Mouse (Mus musculus): Measurements from ENCODE around the gene Cdkn2b. TPM values are rescaled to one million over a fixed set of nuclear protein-coding genes. Genes with fewer than 3 reads are reported as not detected.
A peak's percentile ranks its signal among the peaks of the same experiment; 100 is the strongest.

The Cdkn2b gene
- polyA plus RNA-seq, 1 experiment, result 8.3 TPM

- no peaks in the 10 kb centered on the region for H3K4me1 ChIP-seq (ENCODE audit: control insufficient read depth, insufficient read depth, low read length)
- peak overlapping the region; percentile 53 for H3K4me3 ChIP-seq (ENCODE audit: low read depth, low read length)
- H3K27ac ChIP-seq (ENCODE audit: insufficient read depth, low read length), result no peak overlapping the region
- no peaks in the 10 kb centered on the region for H3K36me3 ChIP-seq (ENCODE audit: control insufficient read depth, insufficient read depth, low read length, poor library complexity, severe bottlenecking)
- peaks cover 19% of the 10 kb centered on the region for H3K27me3 ChIP-seq (ENCODE audit: control insufficient read depth, insufficient read depth, low read length, poor library complexity, severe bottlenecking)
- TF ChIP-seq EP300 (IDR thresholded peaks at IDR 0.05; ENCODE audit: insufficient read depth, low read depth, low read length), result no peak
- no peak for TF ChIP-seq CTCF (IDR thresholded peaks at IDR 0.05; ENCODE audit: low read depth, low read length)
- no peak for TF ChIP-seq POLR2A (IDR thresholded peaks at IDR 0.05; ENCODE audit: insufficient read depth, low read length)
- H3K9ac ChIP-seq (ENCODE audit: low read depth, poor library complexity, severe bottlenecking), result no peak overlapping the region
- no peaks in the 10 kb centered on the region for H3K9me3 ChIP-seq (replicated peaks; ENCODE audit: control insufficient read depth, insufficient read depth, low read length, poor library complexity, severe bottlenecking)
Measured at GRCm38 (mm10) chr4:89273585-89273984, 37.3 kb downstream of the Cdkn2b start.

- Histone ChIP-seq H3K27me3 (ENCODE audit: control insufficient read depth, insufficient read depth, low read length, poor library complexity, severe bottlenecking) (peaks cover 19% of the 10 kb centered on the region), H3K36me3 (ENCODE audit: control insufficient read depth, insufficient read depth, low read length, poor library complexity, severe bottlenecking) (no peaks in the 10 kb centered on the region), H3K4me1 (ENCODE audit: control insufficient read depth, insufficient read depth, low read length) (no peaks in the 10 kb centered on the region), H3K4me3 (ENCODE audit: low read depth, low read length) (peak overlapping the region; percentile 53), H3K27ac (ENCODE audit: insufficient read depth, low read length) (no peak overlapping the region), H3K9ac (ENCODE audit: low read depth, poor library complexity, severe bottlenecking) (no peak overlapping the region), H3K9me3 (replicated peaks; ENCODE audit: control insufficient read depth, insufficient read depth, low read length, poor library complexity, severe bottlenecking) (no peaks in the 10 kb centered on the region)
- TF ChIP-seq CTCF (IDR thresholded peaks at IDR 0.05; ENCODE audit: low read depth, low read length) (no peak), POLR2A (IDR thresholded peaks at IDR 0.05; ENCODE audit: insufficient read depth, low read length) (no peak), EP300 (IDR thresholded peaks at IDR 0.05; ENCODE audit: insufficient read depth, low read depth, low read length) (no peak)
Measured at GRCm38 (mm10) chr4:89272961-89273540, 37.8 kb downstream of the Cdkn2b start.

- no peaks in the 10 kb centered on the region for H3K9me3 ChIP-seq (replicated peaks; ENCODE audit: control insufficient read depth, insufficient read depth, low read length, poor library complexity, severe bottlenecking)
- no peak overlapping the region for H3K9ac ChIP-seq (ENCODE audit: low read depth, poor library complexity, severe bottlenecking)
- H3K36me3 ChIP-seq (ENCODE audit: control insufficient read depth, insufficient read depth, low read length, poor library complexity, severe bottlenecking), result no peaks in the 10 kb centered on the region
- H3K27ac ChIP-seq (ENCODE audit: insufficient read depth, low read length), result no peak overlapping the region
- TF ChIP-seq POLR2A (IDR thresholded peaks at IDR 0.05; ENCODE audit: insufficient read depth, low read length), result no peak
- TF ChIP-seq CTCF (IDR thresholded peaks at IDR 0.05; ENCODE audit: low read depth, low read length), result no peak
- TF ChIP-seq EP300 (IDR thresholded peaks at IDR 0.05; ENCODE audit: insufficient read depth, low read depth, low read length), result no peak
- no peak overlapping the region for H3K4me3 ChIP-seq (ENCODE audit: low read depth, low read length)
- H3K27me3 ChIP-seq (ENCODE audit: control insufficient read depth, insufficient read depth, low read length, poor library complexity, severe bottlenecking), result peaks cover 17% of the 10 kb centered on the region
- H3K4me1 ChIP-seq (ENCODE audit: control insufficient read depth, insufficient read depth, low read length), result no peaks in the 10 kb centered on the region
Measured at GRCm38 (mm10) chr4:89272101-89272718, 38.6 kb downstream of the Cdkn2b start.

GRCm38 (mm10) chr4:89257768-89258167, 53.1 kb downstream of the Cdkn2b start:
- Histone ChIP-seq H3K27me3 (ENCODE audit: control insufficient read depth, insufficient read depth, low read length, poor library complexity, severe bottlenecking) (no peaks in the 10 kb centered on the region), H3K9me3 (replicated peaks; ENCODE audit: control insufficient read depth, insufficient read depth, low read length, poor library complexity, severe bottlenecking) (no peaks in the 10 kb centered on the region), H3K4me3 (ENCODE audit: low read depth, low read length) (no peak overlapping the region), H3K9ac (ENCODE audit: low read depth, poor library complexity, severe bottlenecking) (no peak overlapping the region), H3K27ac (ENCODE audit: insufficient read depth, low read length) (no peak overlapping the region), H3K36me3 (ENCODE audit: control insufficient read depth, insufficient read depth, low read length, poor library complexity, severe bottlenecking) (no peaks in the 10 kb centered on the region), H3K4me1 (ENCODE audit: control insufficient read depth, insufficient read depth, low read length) (no peaks in the 10 kb centered on the region)
- TF ChIP-seq CTCF (IDR thresholded peaks at IDR 0.05; ENCODE audit: low read depth, low read length) (no peak), EP300 (IDR thresholded peaks at IDR 0.05; ENCODE audit: insufficient read depth, low read depth, low read length) (no peak), POLR2A (IDR thresholded peaks at IDR 0.05; ENCODE audit: insufficient read depth, low read length) (no peak)

Other genes with a start within 250 kb of the Cdkn2b start
- gene Mtap, start 173.9 kb downstream of the Cdkn2b start, polyA plus RNA-seq (2011; ENCODE audit: insufficient read depth, insufficient read length, low read depth, missing spikeins), result 66.0 and 70.6 TPM in 2 replicates
- 15.1 and 16.0 TPM in 2 replicates for gene Cdkn2a, start 16.4 kb downstream of the Cdkn2b start, polyA plus RNA-seq (2011; ENCODE audit: insufficient read depth, insufficient read length, low read depth, missing spikeins)

Data from ES-Bruce4 (cell line).